Mouse (Mus musculus) layer of hippocampus, postnatal 10 days (tissue): Measurements from ENCODE around the gene Rasa2. TPM values are rescaled to one million over a fixed set of nuclear protein-coding genes. Genes with fewer than 3 reads are reported as not detected.
"Not testable (repeated sequence)": the region's sequence is repeated elsewhere in the genome, so short reads cannot be mapped to it uniquely, and the experiment has no call there.

ENCODE experiments used
- DNase-seq, 2 experiments: peaks; one replicate each; pipeline ENCODE4 v3.0.0; 2021; ENCODE audit warnings: low spot score in 2 of 2
- total RNA-seq, 2 experiments: library from RNA; stranded (reverse); gene quantifications; 2 replicates each; pipeline ENCODE4 v1.2.3; 2021

Rasa2 gene
- total RNA-seq, 2 experiments from 2014 or later, result 29.4 to 32.6 TPM

DNA sequence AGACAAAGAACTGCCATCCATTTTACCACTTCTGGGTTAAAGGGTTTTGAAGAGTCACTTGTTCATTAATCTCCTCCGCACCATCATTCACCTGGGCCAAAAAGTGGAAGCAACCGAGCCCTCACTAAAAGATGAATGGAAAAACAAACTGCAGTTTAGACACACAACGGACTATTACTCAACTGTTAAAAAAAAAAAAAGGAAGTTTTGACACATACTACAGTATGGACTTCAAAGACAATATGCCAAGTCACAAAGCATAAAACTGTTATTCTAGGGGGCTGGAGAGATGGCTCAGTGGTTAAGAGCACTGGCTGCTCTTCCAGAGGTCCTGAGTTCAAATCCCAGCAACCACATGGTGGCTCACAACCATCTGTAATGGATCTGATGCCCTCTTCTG is 12.6 kb upstream of the Rasa2 start:
- not testable (repeated sequence) for DNase-seq

DNA sequence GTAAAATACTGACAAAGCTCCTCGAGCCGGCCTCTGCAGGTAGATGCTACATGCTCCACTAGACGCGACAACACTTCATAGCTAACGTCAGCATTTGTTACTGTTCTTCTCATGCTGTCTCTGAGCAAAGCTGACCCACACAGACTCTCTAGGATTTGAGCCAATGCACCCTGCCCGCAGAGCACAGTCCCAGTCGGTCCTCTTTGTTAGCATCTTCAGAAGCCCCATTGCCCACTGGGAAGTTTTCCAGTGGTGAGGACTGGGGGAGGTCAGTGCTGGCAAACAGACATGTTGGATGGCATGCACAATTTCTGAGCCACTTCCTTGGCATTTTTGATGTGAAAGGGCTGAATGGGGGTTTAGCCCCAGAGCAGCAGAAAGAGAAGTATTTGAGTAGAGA is 8.0 kb upstream of the Rasa2 start:
- DNase-seq, result peak; percentile 56 to 67

DNA sequence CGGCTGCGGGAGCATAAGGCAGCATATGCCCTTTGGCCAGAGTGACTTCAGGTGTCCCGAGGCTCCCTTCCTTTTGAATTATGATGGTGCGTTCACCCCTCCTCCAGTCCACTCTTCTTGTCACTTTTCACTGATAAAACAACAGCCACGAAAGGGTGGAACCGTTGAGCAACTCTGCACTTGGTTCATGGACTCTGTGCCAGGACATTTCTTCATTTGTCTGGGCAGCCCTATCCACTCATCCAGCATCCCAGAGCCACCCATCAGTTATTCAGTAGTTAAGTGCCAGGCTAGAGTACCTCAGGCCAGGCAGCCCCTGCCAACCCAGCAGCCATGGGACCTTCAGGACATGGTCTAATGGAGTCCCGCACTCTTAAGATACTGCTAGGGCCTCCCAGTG is 7.1 kb upstream of the Rasa2 start:
- no peak for DNase-seq

DNA sequence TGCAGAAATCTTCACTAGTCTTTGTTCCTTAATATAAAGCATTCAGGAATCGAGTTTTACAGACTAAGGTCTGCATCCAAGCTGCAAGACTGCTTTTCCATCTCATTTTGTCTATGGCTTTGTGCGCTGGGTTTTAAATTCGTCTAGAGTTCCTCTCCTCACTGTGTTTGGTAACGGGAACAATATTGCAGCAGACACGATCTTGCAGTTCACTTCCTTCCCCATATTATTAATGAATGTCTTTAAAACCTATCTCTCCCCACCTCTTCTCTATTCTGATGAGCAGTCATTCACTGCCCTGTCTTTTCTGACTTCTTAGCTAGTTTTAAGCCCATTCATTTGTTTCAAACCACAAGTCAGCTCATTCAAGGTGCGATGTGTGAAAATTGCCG is 5.7 kb upstream of the Rasa2 start:
- no peak for DNase-seq

DNA sequence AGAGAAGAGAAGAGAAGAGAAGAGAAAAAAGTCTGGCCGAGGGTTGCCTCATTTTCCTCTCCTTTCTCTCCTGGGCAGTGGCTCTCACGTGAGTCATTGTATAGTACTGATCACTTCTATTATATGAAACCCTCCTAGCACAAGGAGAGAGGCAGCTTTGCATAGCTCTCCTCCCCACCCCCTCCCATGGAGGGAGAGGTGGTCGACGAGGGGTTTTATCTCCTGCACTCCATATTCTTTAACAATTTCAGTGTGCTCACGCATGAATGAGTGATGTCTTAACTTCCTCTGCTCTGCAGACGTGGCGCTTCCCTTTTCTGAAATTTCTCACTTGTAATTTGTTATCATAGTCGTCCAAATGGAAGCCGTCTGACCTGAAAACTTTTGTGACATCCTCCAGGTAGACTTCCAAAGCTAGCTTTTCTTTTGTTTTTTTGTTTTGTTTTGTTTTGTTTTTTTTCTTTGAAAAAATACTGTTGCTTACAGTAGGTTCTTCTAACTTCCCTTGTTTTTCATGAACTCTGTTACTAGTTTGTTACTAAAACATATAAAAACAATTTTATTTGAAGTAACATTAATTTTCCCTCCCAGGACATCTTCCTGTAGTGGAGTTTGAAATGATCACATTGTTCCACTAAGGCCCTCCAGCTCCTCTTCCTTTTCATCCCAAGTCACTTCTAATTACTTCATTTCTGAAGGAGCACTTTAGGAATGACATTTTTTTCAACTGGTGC is 5.2 kb upstream of the Rasa2 start:
- no peak for DNase-seq

DNA sequence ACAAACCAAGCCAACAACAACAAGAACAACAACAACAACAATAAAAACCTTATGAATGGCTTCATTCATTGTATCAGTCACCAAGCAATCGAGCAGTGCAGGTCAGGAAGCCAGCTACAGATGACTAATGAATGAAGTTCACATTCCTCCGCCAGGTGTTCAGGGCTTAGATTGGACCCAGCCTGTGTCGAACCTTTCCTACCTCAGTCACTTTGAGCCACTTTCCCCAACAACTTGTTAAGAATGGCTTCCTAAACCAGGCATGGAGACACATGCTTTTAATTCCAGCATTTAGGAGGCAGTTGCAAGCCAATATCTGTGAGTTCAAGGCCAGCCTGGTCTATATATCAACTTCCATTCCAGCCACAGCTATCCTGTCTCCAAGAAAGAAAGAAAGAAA is 4.5 kb upstream of the Rasa2 start:
- no peak for DNase-seq

DNA sequence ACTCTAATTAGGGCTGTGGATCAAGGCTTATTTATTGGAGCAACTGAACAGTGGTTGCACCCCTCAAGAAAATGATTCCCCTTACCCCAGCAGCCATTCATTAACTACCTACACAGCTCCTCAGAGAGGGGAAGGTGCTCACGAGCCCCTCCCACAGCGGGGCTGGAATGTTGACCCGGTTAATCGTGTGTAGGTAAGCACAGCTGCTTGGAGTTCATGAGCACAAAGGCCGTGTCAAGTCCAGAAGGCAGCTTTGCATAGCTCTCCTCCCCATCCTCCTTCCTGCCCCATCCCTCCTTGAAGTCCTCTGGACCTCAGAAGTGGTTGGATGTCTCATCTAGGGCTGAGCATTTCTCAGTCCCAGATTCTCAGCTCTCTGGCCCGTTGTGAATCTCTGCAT is 3.8 kb upstream of the Rasa2 start:
- no peak for DNase-seq

DNA sequence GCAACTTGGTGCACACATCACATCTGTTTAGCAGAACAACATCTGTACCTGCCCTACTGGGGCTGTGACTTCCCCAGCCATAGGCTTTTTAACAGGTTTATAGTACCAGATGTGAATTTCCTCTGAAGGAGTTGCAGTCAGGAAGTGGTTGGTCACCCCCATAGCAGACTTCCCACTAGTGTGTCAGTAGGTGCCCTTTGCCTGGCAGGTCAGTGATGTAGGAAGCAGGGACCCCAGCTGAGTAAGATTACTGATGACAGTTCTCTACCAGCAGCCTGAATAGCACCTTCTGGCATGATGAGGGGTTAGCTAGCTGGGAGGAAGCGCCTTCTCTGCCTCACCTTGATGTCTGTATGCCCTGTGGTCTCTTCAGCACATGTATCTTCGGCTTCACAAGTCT is 2.4 kb upstream of the Rasa2 start:
- no peak for DNase-seq

DNA sequence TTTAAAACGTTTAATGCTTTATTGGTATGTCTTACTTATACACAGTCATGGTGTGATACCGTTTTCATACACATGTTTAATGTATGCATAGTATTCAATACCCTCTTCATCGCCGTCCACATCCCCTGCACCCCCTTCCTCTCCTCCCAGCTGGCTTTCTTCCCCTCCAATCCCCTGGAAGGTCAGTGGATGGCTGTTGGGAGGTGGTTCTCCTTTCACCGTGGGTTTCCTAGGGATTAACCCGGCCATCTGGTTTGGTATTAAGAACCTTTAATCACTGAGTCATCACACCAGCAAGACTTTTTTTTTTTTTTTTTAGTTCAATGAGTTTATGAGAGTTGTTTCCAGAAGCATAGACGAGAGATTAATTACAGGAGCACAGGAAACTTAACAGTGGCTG is 1.3 kb upstream of the Rasa2 start:
- DNase-seq, result no peak

DNA sequence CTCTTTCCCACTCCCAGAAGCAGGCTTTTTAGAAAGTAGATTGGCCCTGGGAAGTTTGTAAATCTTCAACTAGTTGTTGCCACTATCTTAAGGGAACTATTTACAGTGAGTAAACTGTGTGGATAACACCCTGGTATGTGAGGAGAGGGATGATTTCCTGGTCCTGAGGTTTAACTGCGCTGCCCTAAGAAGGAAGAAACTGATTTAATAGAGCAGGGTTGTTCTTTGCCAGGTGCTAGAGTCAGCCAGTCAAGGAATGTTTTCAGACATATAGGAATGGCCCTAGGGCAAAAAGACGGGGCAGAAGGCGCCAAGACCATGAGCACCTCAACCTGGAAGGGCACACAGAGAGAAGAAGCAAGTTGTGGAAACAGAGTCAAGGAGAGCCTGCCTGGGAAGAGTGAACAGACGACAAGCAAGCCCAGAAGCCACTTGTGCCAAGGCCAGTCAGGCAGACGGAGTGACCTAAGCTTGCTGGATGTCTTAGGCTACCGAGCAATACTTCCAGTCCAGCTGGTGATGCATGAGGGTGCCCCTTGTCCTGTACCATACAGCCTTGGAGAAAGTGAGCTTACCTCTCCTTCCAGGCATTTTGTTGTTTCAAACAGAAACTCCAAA is 765 bp upstream of the Rasa2 start:
- DNase-seq, result no peak

DNA sequence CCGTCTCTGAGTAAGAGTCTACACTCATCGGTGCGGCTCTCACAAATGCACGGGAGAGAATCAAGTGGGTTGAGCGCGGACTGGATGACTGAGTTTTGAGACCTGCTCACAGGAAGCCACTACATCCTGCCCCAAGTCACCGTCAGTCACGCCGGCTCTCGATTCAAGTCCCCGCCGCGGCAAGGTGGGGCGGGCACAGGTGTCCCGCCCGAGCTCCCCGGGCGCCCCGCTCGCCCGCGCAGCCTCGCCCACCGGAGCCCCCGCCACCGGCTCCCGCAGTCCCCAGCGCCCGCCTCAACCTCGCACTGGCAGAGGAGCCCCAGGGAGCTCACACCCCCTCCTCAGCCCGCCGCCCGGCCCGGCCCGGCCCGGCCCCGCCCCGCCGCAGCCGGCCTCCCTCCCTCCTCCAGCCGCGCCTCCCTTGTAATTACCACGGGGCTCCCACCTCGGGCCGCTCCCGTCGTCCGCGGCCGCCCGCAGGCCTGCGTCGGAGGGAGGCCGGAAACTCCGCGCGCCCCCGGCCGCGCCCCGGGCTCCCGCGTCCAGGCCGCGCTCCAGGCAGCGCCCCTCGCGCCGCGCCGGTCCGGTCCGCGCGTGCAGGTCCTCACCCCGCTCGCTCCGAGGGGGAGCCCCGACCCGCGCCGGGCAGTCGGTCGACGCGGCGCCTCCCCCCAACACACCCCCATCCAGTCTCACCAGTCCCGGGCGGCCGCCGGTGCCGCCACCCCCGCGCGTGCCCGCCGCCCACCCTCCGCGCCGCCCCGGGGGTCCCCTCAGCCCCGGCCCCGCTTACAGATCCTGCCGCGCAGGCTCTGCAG is 637 bp downstream of the Rasa2 start:
- peak; percentile 41 to 63 for DNase-seq

DNA sequence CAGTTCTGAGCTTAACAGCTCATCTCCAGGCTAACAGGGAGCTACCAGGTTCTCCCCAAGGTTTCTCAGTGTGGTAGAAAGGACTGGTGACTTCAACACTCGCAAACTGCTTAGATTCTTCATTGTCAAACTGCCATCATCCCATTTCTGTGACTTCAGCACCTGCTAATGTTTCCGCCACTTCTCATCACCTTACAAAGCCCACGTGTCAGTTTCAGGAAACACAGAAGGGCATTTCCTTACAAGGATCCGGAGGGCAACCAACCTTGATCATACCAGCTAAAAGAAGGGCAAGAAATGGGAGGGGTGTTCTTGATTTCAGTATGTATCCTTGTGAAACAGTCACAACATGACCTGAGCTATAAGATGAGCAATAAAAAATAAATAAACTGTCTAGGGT is 2.3 kb downstream of the Rasa2 start:
- DNase-seq, result no peak

DNA sequence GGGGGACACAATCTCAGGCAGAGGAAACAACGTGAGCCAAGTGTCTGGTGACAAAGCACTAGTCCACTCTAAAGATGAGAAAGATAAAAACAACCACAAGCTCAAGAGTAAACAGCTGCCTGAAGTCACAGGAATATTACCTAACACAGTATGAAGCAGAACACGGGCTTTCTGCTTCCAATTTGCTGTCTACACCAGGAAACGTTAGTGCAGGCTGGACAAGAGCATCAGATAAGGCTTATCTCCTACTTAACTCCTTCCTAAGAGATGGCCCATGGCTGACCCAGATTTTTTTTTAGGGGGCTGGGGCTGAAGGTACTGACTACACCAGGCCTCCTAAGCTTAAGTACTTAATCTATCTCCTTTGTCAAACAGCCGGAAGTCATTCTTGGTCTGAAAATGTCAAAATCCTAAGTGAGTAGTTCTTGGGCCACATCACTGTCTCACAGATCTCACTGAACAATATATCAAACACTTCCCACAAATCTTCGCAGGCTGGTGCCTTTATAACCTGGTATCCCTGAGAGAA is 3.8 kb downstream of the Rasa2 start:
- no peak for DNase-seq

DNA sequence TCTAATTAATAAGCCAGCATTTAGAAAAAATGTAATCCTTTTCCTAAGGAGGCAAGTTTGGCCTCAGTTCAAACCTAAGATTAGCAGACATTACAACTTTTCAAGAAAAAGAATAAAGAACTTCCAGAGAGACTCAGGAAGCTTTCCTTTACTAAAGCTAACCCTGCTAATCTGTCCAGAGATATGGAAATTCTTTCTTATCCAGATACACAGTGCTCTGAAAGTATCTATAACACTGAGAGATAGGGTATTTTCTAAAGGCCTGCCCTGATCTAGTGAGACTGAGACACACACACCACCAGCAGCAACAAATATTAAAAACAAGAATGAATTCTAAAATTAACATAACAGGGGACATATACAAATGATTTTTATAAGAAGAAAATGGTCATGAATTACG is 4.4 kb downstream of the Rasa2 start:
- no peak for DNase-seq

DNA sequence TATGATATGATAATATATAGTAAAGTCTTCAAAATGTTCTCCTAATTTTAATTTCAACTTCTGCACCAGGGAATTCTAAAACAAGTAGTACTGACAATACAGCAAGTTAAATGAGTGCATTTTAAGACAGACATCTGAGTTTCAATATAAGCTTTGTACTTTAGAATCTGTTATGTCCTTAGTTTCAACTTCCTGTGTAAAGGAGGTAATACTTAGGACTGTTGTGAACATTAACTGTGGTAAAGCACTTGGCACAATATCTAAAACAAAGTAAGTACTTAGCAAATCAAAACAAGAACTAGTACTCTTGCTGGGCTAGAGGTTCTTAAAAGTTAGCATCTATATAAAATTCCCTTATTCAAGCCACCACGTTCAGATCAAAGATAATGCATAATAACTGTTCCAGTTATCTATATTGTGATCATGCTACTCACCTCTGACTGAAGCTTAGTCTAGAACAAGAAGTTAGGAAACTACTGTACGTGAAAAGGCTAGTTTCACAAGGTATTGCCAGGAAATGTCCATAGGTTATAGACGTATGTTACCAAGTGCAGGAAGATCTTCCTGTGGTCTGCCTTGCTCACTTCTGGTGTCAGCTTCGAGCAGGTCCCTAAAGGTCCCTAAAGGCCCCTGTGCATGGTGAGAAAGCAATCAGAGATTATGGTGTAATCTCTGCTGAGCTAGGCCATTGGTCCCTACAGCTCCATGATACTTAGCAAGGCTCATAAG is 12.8 kb downstream of the Rasa2 start:
- no peak for DNase-seq

DNA sequence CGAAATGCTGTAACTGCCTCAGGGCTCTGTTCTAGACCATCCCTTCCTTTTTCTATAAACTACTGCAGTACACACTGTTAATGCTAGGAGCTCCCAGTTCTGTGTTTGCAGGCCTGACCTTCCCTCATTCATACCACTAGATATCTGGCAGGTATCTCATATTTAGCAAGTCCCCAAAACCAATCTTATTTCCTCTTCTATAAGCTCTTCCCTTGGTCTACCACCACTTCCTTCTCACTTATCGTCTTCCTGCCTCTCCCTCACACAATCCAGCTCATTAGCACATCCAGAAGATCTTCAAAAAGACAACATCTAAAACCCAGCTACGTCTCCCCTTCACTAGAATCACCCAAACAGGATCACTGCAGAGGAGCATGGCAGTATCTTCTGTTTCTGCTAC is 19.1 kb downstream of the Rasa2 start:
- DNase-seq, result no peak

DNA sequence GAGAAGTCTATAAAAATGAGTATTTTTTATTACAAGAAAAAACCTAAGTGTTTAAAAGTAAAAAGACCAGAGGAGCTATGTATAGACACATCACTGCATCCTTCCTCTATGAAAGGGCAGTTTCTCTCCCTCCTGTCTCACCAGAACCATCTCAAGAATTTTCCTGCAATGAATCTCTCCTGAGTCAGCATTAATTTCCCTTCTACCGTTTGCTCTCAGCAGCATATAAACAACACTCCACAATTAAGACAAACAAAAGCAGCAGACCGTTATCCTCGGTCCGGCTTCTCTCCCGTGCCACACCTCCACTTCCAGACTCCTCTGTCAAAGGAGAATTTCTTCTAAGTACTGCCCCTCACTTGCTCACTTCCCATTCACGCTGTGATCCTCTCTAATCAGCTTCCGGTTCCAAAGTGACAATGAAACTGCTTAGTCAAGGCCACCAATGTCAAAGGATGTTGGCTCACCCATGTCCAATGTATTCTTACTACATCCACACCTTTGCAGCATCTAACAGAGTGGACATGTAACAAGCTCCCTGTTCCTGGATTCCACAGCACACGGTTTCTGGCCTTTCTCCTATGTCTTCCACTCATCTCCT is 19.6 kb downstream of the Rasa2 start:
- DNase-seq, result no peak

DNA sequence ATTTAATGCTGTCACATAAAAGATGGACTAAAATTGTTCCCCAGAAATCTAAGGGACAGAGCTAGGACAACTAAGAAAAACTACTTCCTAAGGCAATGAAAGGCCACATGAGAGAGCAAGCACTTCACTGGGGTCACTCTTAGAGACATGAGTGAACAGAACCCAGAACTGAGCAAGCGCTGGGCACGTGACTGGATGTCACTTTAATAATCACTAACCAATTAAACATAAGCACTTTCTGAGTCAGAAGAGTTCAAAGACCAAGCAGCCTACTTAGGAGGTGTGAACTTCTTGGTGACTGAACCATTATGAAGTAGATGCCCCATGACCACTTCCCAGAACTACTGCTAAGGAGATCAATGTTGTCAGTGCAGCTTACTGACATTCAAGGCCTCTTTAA is 20.6 kb downstream of the Rasa2 start:
- DNase-seq, result no peak

DNA sequence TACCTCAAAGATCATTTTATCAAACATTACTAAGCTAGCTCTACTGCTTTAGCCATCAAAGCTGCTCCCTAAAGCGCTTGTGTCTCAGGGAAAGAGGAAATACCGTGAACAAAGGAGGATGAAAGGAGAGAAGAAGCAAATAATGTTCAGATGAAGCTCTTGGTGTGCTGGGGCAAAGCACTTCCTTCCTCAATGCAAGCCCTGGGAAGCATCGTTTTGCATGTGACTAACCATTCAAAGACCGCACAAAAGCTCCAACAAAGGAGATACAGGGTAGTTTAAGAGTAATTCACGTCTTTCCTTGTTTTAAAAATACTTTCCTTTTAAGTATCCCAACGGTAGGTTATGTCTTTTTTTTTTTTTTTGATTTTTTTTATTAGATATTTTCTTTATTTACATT is 28.0 kb downstream of the Rasa2 start:
- DNase-seq, result no peak

DNA sequence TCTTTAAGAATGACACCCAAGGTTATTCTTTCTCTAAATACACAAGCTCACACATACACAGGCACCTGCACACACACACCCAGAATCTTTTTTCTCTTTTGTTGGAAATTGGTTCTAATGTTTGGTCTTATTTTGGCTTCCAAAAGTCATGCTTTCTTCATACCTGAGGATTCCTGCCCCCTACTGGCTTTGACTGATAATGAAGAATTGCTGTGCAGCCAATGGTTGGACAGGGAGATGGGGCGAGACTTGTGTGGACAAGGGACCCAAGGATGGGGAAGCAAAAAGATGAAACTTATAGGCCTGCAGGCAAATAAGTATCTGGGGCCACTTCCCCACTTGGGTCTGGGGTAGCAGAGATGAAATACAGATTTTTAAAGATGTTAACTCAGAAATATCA is 33.5 kb downstream of the Rasa2 start:
- DNase-seq, result no peak
